Mouse (Mus musculus): Measurements from ENCODE around the gene Kcnk4. TPM values are rescaled to one million over a fixed set of nuclear protein-coding genes. Genes with fewer than 3 reads are reported as not detected.

The Kcnk4 gene
- total RNA-seq, 2 experiments from 2014 or later, result 0.27 TPM; not detected in 1

- intact Hi-C loops (cut with DNase I), result loop anchor here (2.0 kb wide), 2 partner anchors 17 to 45 kb away; partner anchors contain the start of gene Catsperz
- DNase-seq, result peak; percentile 76 to 79
Observed at GRCm38 (mm10) chr19:6969665-6970381, 35.5 kb upstream of the Kcnk4 start.

- intact Hi-C loops (cut with DNase I), result loop anchor here (2.0 kb wide), 2 partner anchors 16 to 44 kb away; partner anchors contain the start of gene Catsperz
- no peak for DNase-seq
Observed at GRCm38 (mm10) chr19:6969291-6969664, 35.0 kb upstream of the Kcnk4 start.

- DNase-seq, result no peak
- intact Hi-C loops (cut with DNase I), result loop anchor here (2.0 kb wide), 2 partner anchors 16 to 44 kb away; partner anchors contain the start of gene Catsperz
Observed at GRCm38 (mm10) chr19:6968491-6969271, 34.4 kb upstream of the Kcnk4 start.

- DNase-seq, result no peak
- intact Hi-C loops (cut with DNase I), result no loop called here
Observed at GRCm38 (mm10) chr19:6956461-6956860, 22.1 kb upstream of the Kcnk4 start.

GRCm38 (mm10) chr19:6955424-6955823, 21.1 kb upstream of the Kcnk4 start:
- DNase-seq, result peak; percentile 69 to 76
- intact Hi-C loops (cut with DNase I), result no loop called here

GRCm38 (mm10) chr19:6954046-6954445, 19.7 kb upstream of the Kcnk4 start:
- DNase-seq, result peak; percentile 57 to 62
- intact Hi-C loops (cut with DNase I), result no loop called here

GRCm38 (mm10) chr19:6952712-6953037, 18.4 kb upstream of the Kcnk4 start:
- intact Hi-C loops (cut with DNase I), result loop anchor here (1.0 to 2.0 kb wide), 2 partner anchors 16 to 22 kb away; partner anchors contain the start of gene Ppp1r14b

GRCm38 (mm10) chr19:6951994-6952711, 17.8 kb upstream of the Kcnk4 start:
- intact Hi-C loops (cut with DNase I), result loop anchor here (1.0 to 2.0 kb wide), 3 partner anchors 10 to 22 kb away; partner anchors contain the start of genes Gpr137 and Ppp1r14b
- peak; percentile 92 to 93 for DNase-seq

More at GRCm38 (mm10) chr19:6952712-6953037, 18.4 kb upstream of the Kcnk4 start:
- peak; percentile 47 to 62 for DNase-seq

- intact Hi-C loops (cut with DNase I), result loop anchor here (1.0 kb wide), 1 partner anchor 9 kb away; the partner anchor contains the start of gene Gpr137
- DNase-seq, result peak; percentile 98
Observed at GRCm38 (mm10) chr19:6951381-6951968, 17.2 kb upstream of the Kcnk4 start.

GRCm38 (mm10) chr19:6950613-6951153, 16.4 kb upstream of the Kcnk4 start:
- intact Hi-C loops (cut with DNase I), result loop anchor here (1.0 kb wide), 1 partner anchor 8 kb away; the partner anchor contains the start of gene Gpr137
- DNase-seq, result peak; percentile 68 to 74

- DNase-seq, result no peak
- intact Hi-C loops (cut with DNase I), result no loop called here
Observed at GRCm38 (mm10) chr19:6949951-6950350, 15.6 kb upstream of the Kcnk4 start.

GRCm38 (mm10) chr19:6949532-6949931, 15.2 kb upstream of the Kcnk4 start:
- intact Hi-C loops (cut with DNase I), result no loop called here
- no peak for DNase-seq

- intact Hi-C loops (cut with DNase I), result no loop called here
- DNase-seq, result no peak
Observed at GRCm38 (mm10) chr19:6948186-6948585, 13.9 kb upstream of the Kcnk4 start.

- intact Hi-C loops (cut with DNase I), result no loop called here
- DNase-seq, result no peak
Observed at GRCm38 (mm10) chr19:6947742-6948141, 13.4 kb upstream of the Kcnk4 start.

GRCm38 (mm10) chr19:6943709-6944108, 9.4 kb upstream of the Kcnk4 start:
- intact Hi-C loops (cut with DNase I), result loop anchor here (2.0 to 5.0 kb wide), 2 partner anchors 34 to 699 kb away; partner anchors contain the start of gene Plcb3
- no peak for DNase-seq

- intact Hi-C loops (cut with DNase I), result loop anchor here (1.0 to 5.0 kb wide), 2 partner anchors 9 to 35 kb away; partner anchors contain the start of gene Plcb3
- DNase-seq, result no peak
Observed at GRCm38 (mm10) chr19:6942764-6943163, 8.4 kb upstream of the Kcnk4 start.

- intact Hi-C loops (cut with DNase I), result loop anchor here (1.0 to 5.0 kb wide), 2 partner anchors 9 to 35 kb away; partner anchors contain the start of gene Plcb3
- DNase-seq, result peak; percentile 96 to 98
Observed at GRCm38 (mm10) chr19:6942249-6942691, 8.0 kb upstream of the Kcnk4 start, which contains the start of gene Gpr137. TSS of gene Gpr137 (minus strand) at chr19:6942480.

- intact Hi-C loops (cut with DNase I), result loop anchor here (1.0 to 5.0 kb wide), 3 partner anchors 10 to 36 kb away; partner anchors contain the start of gene Plcb3
- peak; percentile 96 to 97 for DNase-seq
Observed at GRCm38 (mm10) chr19:6941372-6942248, 7.3 kb upstream of the Kcnk4 start, which contains the start of gene Bad. TSS of gene Bad (plus strand) at chr19:6941861.
